Mouse (Mus musculus) liver, embryonic 14.5 days (tissue): ENCODE results near the gene Tmtc2.

Experiments used
- CTCF ChIP-seq: IDR thresholded peaks from 2 replicates; pipeline ENCODE4 v1.5.1; 2016; ENCODE audit warnings: antibody characterized with exemption, low read depth, control low read depth
- EP300 ChIP-seq: IDR thresholded peaks from 2 replicates; pipeline ENCODE4 v1.6.1; 2016; ENCODE audit warnings: antibody characterized with exemption, low read depth

DNA sequence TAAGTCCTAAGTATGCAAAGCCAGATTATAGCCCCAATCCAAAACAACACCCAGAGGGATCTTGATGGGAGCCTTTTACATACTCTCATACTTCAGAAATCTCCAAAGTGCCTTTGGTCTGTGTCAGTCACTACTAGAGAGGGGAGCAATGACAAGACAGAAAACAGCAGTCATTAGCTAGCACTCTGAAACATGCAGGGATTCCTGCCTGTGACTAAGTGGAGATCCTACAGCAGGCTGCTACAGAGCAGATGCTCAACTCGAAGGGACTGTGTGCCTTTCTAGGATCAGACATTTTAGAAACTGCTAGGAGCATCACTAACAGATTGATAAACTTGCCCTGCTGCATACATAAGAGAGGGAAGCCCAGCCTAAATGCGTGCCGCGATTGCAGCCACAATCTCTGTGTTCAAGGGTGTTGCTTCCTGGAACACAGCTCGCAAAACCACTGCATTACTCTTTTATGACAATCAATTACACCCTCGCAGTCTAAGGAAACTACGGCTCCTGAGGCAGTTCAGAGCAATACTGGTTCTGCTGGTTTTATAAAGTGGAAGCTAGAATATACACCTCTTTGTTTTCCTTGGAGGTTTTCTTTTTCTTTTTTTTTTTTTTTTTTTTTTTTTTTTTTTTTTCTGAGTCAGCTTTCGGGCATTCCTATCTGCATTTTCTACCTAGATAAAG lies 50.7 kb downstream of the Tmtc2 start:
- TF ChIP-seq CTCF = no peak
- no peak for TF ChIP-seq EP300
